Mouse (Mus musculus) olfactory bulb, adult 2 months (tissue): ENCODE results near the gene Vrk1. TPM values are rescaled to one million over a fixed set of nuclear protein-coding genes. Genes with fewer than 3 reads are reported as not detected.

ENCODE experiments used
- H3K27ac ChIP-seq: fragments of 200-500 bp; 2 replicates; pipeline ENCODE4 v1.5.1; 2012; ENCODE audit warnings: low read depth, low read length; ENCODE audit not compliant: insufficient read depth
- H3K4me1 ChIP-seq: fragments of 200-500 bp; 2 replicates; pipeline ENCODE4 v1.6.1; 2012; ENCODE audit warnings: low read length; ENCODE audit not compliant: control insufficient read depth, insufficient read depth
- H3K4me3 ChIP-seq: fragments of 200-500 bp; 2 replicates; pipeline ENCODE4 v1.5.1; 2012; ENCODE audit warnings: mild to moderate bottlenecking, low read depth, low read length, moderate library complexity; ENCODE audit not compliant: insufficient read depth
- CTCF ChIP-seq: fragments of 200-500 bp; IDR thresholded peaks from 2 replicates; pipeline ENCODE4 v1.5.1; 2012; ENCODE audit warnings: low read depth, mild to moderate bottlenecking, low read length, moderate library complexity; ENCODE audit not compliant: insufficient read depth
- POLR2A ChIP-seq: fragments of 200-500 bp; IDR thresholded peaks from 2 replicates; pipeline ENCODE4 v1.6.1; 2012; ENCODE audit warnings: mild to moderate bottlenecking, low read depth, low read length, moderate library complexity; ENCODE audit not compliant: insufficient read depth
- WGBS: fragments of 180-500 bp; shearing (Covaris S2); methylation state at CpG from one replicate; pipeline ENCODE4 v1.1.7; 2018; 5-methylcytosine and 5-hydroxymethylcytosine counted together
- polyA plus RNA-seq: library from polyadenylated mRNA; stranded (reverse); fragments of >200 nt; gene quantifications from 2 replicates; pipeline ENCODE4 v1.2.4, GENCODE M21; 2012; ENCODE audit warnings: low replicate concordance; ENCODE audit not compliant: missing spikeins, insufficient read depth, insufficient read length

Vrk1 gene
- polyA plus RNA-seq, 1 experiment = not detected

GRCm38 (mm10) chr12:106124581-106124980 is 114.6 kb downstream of the Vrk1 start:
- Histone ChIP-seq H3K4me1 (peaks cover 6% of the 10 kb centered on the region; the same call in 1 of the 2 replicates), H3K4me3 (no peak overlapping the region), H3K27ac (no peak overlapping the region)
- 97% methylated on average over 3 of the region's 3 CpGs for WGBS
- TF ChIP-seq POLR2A (no peak), CTCF (no peak)

Other genes starting within 250 kb of the Vrk1 start
- gene Papola, start 225.5 kb upstream of the Vrk1 start, polyA plus RNA-seq = 142 and 313 TPM in 2 replicates